Mouse (Mus musculus) left cerebral cortex, adult 11 months (tissue): Measurements from ENCODE around the gene P2ry1.

Experiments used
- DNase-seq: peaks from one replicate; pipeline ENCODE4 v3.0.0; 2022; ENCODE audit warnings: low spot score

P2ry1 gene

DNA sequence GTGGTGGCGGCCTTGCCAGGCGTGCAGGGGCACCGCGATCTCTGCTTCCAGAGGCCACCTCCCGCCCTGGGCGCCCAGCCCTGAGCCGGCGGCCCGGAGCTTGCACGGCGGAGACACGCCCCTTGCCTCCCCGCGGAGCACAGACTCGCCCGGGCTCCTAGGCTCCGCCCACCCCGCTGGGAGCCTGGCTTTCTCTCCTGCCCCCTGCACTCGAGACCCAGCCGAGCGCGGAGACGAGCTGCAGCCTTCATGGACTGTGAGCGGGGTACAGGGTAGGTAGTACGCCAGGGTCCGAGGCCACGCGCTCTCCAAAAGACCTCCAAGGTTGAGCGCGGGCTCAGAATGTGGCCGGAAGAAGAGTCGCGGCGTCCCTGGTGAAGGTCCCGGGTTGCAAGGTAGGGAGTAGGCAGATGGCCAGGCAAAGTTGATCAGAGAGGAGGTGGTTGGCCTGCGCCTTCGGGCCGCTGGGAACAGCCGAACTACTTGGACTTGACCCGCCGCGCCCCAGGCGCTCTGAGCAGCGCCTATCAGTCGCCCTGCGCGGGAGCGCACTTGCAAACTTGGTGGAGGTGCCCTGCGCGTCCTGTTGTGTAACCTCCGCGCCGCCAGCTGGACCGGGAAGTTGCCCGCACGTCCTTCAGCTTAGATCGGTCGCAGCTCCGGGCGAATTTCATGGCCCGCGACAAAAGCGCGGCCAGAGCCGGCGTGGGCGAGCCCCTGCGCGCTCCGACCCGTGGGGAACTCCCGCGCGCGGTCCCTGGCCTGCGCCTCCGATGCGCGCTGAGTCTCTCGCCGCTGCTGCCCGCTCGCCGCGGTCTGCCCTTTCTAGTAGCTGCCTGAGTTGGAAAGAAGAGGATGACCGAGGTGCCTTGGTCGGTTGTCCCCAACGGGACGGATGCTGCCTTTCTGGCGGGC is at the start of gene P2ry1:
TSS of gene P2ry1 (plus strand) at position 209 of the 915 bp plus-strand sequence.
- DNase-seq, result peak; percentile 8

DNA sequence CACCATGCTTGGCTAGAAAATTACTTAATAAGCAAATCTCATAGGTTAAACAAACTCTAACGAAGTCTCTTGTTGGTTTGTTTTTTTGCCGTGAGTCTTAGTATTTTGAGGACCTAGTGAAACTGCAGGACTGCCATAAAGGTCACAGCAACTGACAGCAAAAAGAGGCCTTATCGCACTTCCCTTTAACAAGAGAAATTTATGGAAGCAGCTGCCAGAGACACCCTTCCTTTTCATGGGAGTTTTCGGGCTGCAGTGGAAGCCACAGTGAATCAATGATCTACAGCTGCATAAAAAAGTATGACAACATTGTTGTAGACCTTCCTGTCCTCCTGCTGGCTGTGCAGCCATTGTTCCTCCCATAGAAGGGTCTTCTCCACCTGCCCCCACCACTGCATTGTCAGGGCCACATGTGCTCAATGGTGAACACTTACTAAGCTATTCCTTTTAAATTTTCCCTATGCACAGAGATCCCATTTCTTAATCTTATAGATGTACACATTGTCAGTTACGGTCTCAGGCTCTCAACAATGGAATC is 49.3 kb upstream of the P2ry1 start:
- no peak for DNase-seq

DNA sequence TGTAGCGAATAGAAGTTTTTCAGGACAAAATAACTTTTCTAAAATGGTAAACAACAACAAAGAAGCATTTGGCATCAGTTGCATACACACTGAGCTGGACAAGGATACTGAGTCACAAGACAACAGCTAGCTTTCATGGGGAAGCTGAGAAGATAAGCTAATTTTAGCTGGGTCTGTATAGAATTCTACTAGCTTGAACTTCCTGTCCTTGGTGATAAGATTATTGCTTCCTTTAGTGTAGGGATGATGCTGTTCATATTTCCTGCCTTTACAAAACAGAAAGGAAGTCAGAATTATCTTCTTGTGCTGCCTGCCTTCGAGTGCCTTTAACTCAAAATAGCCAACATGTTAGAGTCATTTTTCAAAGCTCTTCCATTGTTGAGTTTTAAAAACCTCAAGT is 48.5 kb upstream of the P2ry1 start:
- DNase-seq, result no peak

- DNase-seq, result no peak
Observed at GRCm38 (mm10) chr3:60958769-60959168, 43.8 kb upstream of the P2ry1 start.

DNA sequence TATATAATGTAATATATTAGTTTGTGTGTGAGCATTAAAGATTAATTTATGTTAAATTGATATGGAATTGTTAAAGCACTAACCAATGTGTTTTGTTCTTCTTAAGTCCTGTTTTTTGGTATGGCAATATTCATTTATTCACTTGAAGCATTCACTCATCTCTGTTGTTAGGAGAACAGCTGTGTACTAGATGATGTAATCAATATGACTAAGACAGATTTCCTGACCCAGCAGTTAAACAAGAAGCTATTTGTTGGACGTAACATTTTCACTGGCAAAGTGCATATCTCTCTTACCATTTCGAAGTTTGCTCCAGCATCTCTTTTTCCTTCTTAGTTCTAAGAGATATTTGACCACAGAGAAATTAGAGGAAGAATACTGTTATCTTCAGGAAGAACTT is 37.5 kb upstream of the P2ry1 start:
- no peak for DNase-seq

GRCm38 (mm10) chr3:60974944-60975343 is 27.7 kb upstream of the P2ry1 start:
- DNase-seq, result no peak

DNA sequence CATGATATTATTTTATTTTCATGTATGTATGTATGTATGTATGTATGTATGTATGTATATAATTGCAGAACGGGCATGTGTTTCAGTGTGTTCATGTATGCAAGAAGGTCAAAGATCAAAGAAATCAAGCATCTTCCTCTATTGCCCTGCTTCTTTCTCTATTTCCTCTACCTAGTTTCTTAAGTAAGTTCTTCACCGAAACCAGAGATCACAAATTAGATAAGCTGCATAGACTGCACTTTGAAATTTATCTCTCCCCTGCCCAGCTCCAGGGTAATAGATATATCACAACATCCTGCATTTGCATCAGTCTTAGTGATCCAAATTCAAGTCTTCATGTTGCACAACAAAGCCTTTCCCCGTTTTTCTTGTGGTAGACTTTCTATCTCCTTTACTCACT is 20.5 kb upstream of the P2ry1 start:
- no peak for DNase-seq

GRCm38 (mm10) chr3:60998064-60998463 is 4.5 kb upstream of the P2ry1 start:
- no peak for DNase-seq

DNA sequence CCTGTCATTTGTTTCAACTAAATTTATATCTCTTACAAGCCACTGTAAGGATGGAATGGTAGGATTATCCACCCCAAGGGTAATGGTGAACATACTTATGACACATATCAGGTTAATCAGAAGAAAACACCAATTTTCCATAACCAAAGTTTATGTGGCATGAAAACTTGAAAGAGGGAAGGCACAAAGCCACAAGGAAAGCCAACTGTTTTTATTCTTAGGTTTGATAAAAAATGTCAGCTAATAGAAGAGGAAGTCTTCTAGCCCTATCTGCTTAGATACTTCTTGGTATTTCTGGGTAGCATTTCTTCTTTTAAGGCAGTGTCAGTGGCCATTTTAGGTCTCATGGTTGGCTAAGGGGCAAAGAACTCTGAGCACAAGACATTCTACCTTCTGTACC is 2.9 kb upstream of the P2ry1 start:
- no peak for DNase-seq

GRCm38 (mm10) chr3:61000747-61001146 is 1.8 kb upstream of the P2ry1 start:
- no peak for DNase-seq

DNA sequence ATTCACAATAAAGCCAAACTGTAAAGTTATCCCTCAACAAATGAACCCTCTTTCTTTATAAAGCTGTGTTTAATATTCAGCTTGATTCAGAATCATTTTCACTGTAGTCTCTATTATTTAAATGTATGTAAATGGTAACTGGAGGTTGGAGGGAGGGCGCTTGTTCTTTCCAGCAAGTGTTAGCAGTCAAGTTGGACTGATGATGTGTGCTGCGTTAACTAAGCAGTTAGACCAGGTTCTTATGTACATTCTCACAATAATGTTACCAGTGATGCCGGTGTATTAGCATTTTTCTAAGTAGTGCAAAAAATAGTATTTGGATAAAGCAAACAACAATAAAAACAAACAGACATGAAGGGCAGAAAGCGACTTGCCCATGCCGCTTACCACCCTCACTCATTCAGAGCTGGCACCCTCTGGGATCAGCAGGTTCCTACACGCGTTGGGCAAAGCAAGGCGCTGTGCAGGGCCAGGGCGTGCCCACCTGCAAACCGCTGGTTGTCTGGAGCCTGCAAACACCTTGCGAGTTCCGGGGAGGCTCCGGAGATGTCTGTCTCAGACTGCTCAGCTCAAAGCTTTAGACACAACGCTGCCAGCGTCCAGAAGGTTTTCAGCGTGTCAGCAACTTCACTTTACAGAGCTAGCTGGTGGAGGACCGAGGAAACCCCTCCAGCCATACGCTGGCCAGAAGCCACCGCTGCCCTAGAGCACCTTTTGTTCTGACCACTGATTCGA is 576 bp upstream of the P2ry1 start:
- no peak for DNase-seq

GRCm38 (mm10) chr3:61004611-61005010 is 2.0 kb downstream of the P2ry1 start:
- no peak for DNase-seq

DNA sequence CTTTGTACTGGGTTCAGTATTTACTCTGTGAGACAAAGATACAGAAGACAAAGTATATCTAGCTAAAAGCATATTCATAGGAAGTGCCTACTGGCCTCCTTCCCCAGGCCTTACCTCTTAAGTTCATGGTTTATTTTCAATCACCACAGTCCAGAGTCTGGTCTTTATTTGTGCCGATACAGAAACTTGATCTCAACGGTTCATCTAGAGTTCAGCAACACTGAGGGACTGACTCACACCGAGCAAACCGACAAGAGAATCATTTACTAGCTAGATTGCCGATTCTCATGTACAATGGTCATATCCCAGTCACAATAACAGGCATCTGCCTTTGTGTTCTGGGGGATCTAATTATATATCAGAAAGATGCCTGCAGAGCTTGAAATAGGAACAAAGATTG is 9.1 kb downstream of the P2ry1 start:
- no peak for DNase-seq

GRCm38 (mm10) chr3:61012550-61012949 is 10.0 kb downstream of the P2ry1 start:
- DNase-seq, result no peak

DNA sequence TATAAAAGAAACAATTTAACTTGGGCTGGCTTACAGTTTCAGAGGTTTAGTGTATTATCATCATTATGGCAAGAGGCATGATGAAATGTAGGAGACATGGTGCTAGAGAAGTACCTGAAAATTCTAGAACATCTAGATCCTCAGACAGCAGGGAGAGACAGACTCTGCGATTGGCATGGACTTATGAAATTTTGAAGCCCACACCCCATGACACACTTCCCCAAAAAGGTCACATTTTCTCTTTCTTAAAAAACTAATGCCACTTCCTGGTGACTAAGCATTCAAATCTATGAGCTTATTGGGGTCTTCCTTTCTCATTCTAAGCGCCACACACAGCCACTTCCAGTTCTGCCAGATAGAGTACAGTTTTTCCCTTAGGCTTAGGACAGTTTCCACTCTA is 14.1 kb downstream of the P2ry1 start:
- DNase-seq, result no peak

DNA sequence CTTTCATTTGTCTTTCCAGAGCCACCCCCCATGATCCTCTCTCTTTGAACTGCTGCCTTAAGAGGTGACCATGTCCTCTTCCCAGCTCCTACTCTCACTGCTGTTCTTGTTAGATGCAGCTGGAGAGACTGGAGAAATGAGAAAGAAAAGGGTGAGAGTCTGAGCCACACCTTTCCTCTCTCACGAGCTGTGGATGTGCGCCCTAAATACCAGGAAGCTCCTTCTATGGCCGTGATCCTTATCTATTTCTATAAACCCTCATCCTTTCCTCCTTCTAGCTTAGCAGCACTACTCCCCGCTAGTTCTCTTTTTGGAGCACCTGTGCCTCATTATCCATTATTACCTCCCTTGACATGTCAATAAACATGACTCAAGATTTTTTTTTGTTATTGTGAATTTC is 29.5 kb downstream of the P2ry1 start:
- no peak for DNase-seq

DNA sequence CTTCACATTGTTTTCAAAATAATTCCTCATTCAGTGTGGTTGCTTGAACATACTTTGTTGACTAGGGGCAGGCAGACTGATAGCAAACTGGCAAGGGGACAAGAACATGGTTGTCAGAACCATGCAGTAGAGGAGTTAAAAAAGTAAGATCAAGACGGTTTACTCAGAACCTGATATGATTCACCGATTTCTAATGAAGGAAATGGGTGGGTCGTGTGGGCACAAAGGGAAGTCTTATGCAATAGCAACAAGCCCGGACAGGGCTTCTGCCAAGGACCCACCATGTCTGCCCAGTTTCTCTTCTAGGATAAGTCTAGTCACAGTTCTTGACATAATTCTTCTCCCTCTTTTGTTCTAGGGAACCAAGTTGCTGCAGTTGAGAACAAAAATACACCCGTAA is 33.0 kb downstream of the P2ry1 start:
- DNase-seq, result no peak

DNA sequence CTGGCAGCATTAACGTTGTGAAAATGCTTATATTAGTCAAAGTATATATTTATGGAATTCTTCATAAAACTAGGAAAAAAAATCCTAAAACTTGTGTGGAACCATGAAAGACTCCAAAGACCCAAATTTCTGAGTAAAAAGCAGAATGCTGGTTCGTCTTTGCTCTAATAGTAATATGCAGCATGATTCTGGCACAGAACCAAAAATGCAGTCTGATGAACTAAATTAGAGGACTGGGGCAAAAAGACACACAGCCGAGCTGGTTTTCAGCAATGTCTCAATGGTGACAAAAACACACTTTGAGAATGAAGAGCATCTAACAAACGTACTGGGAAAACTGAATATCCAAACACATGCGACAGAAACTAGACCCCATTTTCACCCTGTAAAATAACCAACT is 37.3 kb downstream of the P2ry1 start:
- DNase-seq, result no peak

- DNase-seq, result no peak
Observed at GRCm38 (mm10) chr3:61049976-61050672, 47.5 kb downstream of the P2ry1 start.
